Mouse (Mus musculus): ENCODE measurements at regions not wholly inside any gene's neighbourhood (a gene's known extent, or its start where the extent isn't known, plus 50 kb on each side); places are given as distances from the start of the nearest gene placed in this dataset.

DNA sequence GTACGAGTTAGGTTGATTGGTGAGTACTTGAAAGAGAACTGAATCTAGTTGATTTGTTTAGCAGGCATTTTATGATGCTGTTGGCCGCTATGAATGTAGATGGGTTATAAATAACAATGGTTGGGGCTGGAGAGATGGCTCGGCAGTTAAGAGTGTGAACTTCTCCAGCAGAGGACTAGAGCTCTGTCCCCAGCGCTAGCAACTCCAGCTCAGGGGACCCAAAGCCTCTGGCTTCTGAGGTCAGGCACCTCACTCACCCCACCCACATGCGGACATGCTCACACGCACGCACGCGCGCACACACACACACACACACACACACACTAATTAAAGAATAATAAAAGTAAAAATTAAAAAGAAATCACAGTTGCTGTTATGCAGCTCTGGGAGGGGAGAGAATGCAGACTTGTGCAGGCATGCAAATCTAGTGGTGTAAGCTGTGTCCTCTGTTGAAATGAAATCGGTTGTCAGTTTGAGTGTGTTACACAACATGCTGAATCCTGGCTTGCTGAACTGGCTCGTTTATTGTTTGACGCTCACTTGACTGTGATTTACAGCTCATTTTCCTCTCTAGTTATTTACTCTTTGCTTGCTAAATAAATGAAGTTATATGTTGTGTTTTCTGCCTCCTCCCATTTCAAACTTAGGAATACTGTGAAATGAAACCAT is 89.8 kb downstream of the Kcnrg start:
- TF ChIP-seq CTCF (IDR thresholded peaks at IDR 0.05; ENCODE audit: control insufficient read depth, insufficient read depth, insufficient read length) (no peak), CEBPB (IDR thresholded peaks at IDR 0.05; ENCODE audit: low read depth) (no peak), MAX (IDR thresholded peaks at IDR 0.05) (no peak)

Measured in C2C12 (cell line).